Mouse (Mus musculus): Measurements from ENCODE around the gene Pdk4.

Gene Pdk4

GRCm38 (mm10) chr6:5495961-5496853 is at the start of gene Pdk4:
Pdk4 (minus strand) TSS chr6:5496309.
- no peak for DNase-seq (ENCODE audit: low read depth)

GRCm38 (mm10) chr6:5537855-5538365 is 41.8 kb upstream of the Pdk4 start:
- DNase-seq (ENCODE audit: low read depth): no peak

- DNase-seq (ENCODE audit: low read depth): no peak
Measured at GRCm38 (mm10) chr6:5535754-5536153, 39.6 kb upstream of the Pdk4 start.

GRCm38 (mm10) chr6:5517091-5517490 is 21.0 kb upstream of the Pdk4 start:
- no peak for DNase-seq (ENCODE audit: low read depth)

- DNase-seq (ENCODE audit: low read depth): no peak
Measured at GRCm38 (mm10) chr6:5509757-5510156, 13.6 kb upstream of the Pdk4 start.

- DNase-seq (ENCODE audit: low read depth): no peak
Measured at GRCm38 (mm10) chr6:5509303-5509702, 13.2 kb upstream of the Pdk4 start.

- no peak for DNase-seq (ENCODE audit: low read depth)
Measured at GRCm38 (mm10) chr6:5507821-5508220, 11.7 kb upstream of the Pdk4 start.

GRCm38 (mm10) chr6:5506271-5506670 is 10.2 kb upstream of the Pdk4 start:
- no peak for DNase-seq (ENCODE audit: low read depth)

GRCm38 (mm10) chr6:5502810-5503209 is 6.7 kb upstream of the Pdk4 start:
- DNase-seq (ENCODE audit: low read depth): no peak

- DNase-seq (ENCODE audit: low read depth): no peak
Measured at GRCm38 (mm10) chr6:5501551-5501950, 5.4 kb upstream of the Pdk4 start.

GRCm38 (mm10) chr6:5498740-5499139 is 2.6 kb upstream of the Pdk4 start:
- DNase-seq (ENCODE audit: low read depth): no peak

- DNase-seq (ENCODE audit: low read depth): no peak
Measured at GRCm38 (mm10) chr6:5496854-5497235, 736 bp upstream of the Pdk4 start.

- no peak for DNase-seq (ENCODE audit: low read depth)
Measured at GRCm38 (mm10) chr6:5485028-5485427, 11.1 kb downstream of the Pdk4 start.

GRCm38 (mm10) chr6:5482270-5482783 is 13.8 kb downstream of the Pdk4 start:
- no peak for DNase-seq (ENCODE audit: low read depth)

- DNase-seq (ENCODE audit: low read depth): no peak
Measured at GRCm38 (mm10) chr6:5481066-5481465, 15.0 kb downstream of the Pdk4 start.

- no peak for DNase-seq (ENCODE audit: low read depth)
Measured at GRCm38 (mm10) chr6:5474021-5474420, 22.1 kb downstream of the Pdk4 start.

GRCm38 (mm10) chr6:5472692-5473091 is 23.4 kb downstream of the Pdk4 start:
- no peak for DNase-seq (ENCODE audit: low read depth)

- DNase-seq (ENCODE audit: low read depth): no peak
Measured at GRCm38 (mm10) chr6:5470480-5471318, 25.4 kb downstream of the Pdk4 start.

- no peak for DNase-seq (ENCODE audit: low read depth)
Measured at GRCm38 (mm10) chr6:5455836-5456235, 40.3 kb downstream of the Pdk4 start.

- DNase-seq (ENCODE audit: low read depth): no peak
Measured at GRCm38 (mm10) chr6:5449878-5450277, 46.2 kb downstream of the Pdk4 start.

GRCm38 (mm10) chr6:5448396-5448795 is 47.7 kb downstream of the Pdk4 start:
- DNase-seq (ENCODE audit: low read depth): no peak

- DNase-seq (ENCODE audit: low read depth): no peak
Measured at GRCm38 (mm10) chr6:5447546-5447945, 48.6 kb downstream of the Pdk4 start.

GRCm38 (mm10) chr6:5447013-5447412 is 49.1 kb downstream of the Pdk4 start:
- DNase-seq (ENCODE audit: low read depth): no peak

Data from c-Kit-positive CD71-positive TER-119-negative erythroid progenitor cells, embryonic 14.5 days (primary cell).